Mouse (Mus musculus): ENCODE data around the gene Mitf.

Mitf gene

GRCm38 (mm10) chr6:97806781-97807743 lies at the start of gene Mitf:
Gene Mitf (plus strand): TSS chr6:97807052.
- DNase-seq (ENCODE audit: low read depth in 1 of 2, low spot score in 2 of 2), result peak; percentile 81

GRCm38 (mm10) chr6:97757361-97757760 lies 49.5 kb upstream of the Mitf start:
- no peak for DNase-seq (ENCODE audit: low read depth in 1 of 2, low spot score in 2 of 2)

- DNase-seq (ENCODE audit: low read depth in 1 of 2, low spot score in 2 of 2), result no peak
Measured at GRCm38 (mm10) chr6:97758884-97759283, 48.0 kb upstream of the Mitf start.

- DNase-seq (ENCODE audit: low read depth in 1 of 2, low spot score in 2 of 2), result peak in 1 of 2 experiments; percentile 35
Measured at GRCm38 (mm10) chr6:97759301-97759700, 47.6 kb upstream of the Mitf start.

- no peak for DNase-seq (ENCODE audit: low read depth in 1 of 2, low spot score in 2 of 2)
Measured at GRCm38 (mm10) chr6:97761326-97761725, 45.5 kb upstream of the Mitf start.

GRCm38 (mm10) chr6:97763970-97764369 lies 42.9 kb upstream of the Mitf start:
- no peak for DNase-seq (ENCODE audit: low read depth in 1 of 2, low spot score in 2 of 2)

- no peak for DNase-seq (ENCODE audit: low read depth in 1 of 2, low spot score in 2 of 2)
Measured at GRCm38 (mm10) chr6:97767836-97768235, 39.0 kb upstream of the Mitf start.

GRCm38 (mm10) chr6:97769549-97769948 lies 37.3 kb upstream of the Mitf start:
- DNase-seq (ENCODE audit: low read depth in 1 of 2, low spot score in 2 of 2), result no peak

GRCm38 (mm10) chr6:97781316-97781715 lies 25.5 kb upstream of the Mitf start:
- no peak for DNase-seq (ENCODE audit: low read depth in 1 of 2, low spot score in 2 of 2)

GRCm38 (mm10) chr6:97782291-97782690 lies 24.6 kb upstream of the Mitf start:
- DNase-seq (ENCODE audit: low read depth in 1 of 2, low spot score in 2 of 2), result no peak

- DNase-seq (ENCODE audit: low read depth in 1 of 2, low spot score in 2 of 2), result no peak
Measured at GRCm38 (mm10) chr6:97786871-97787270, 20.0 kb upstream of the Mitf start.

GRCm38 (mm10) chr6:97788361-97788974 lies 18.4 kb upstream of the Mitf start:
- DNase-seq (ENCODE audit: low read depth in 1 of 2, low spot score in 2 of 2), result no peak

- no peak for DNase-seq (ENCODE audit: low read depth in 1 of 2, low spot score in 2 of 2)
Measured at GRCm38 (mm10) chr6:97789700-97790099, 17.2 kb upstream of the Mitf start.

- no peak for DNase-seq (ENCODE audit: low read depth in 1 of 2, low spot score in 2 of 2)
Measured at GRCm38 (mm10) chr6:97792104-97792503, 14.7 kb upstream of the Mitf start.

GRCm38 (mm10) chr6:97795175-97795574 lies 11.7 kb upstream of the Mitf start:
- no peak for DNase-seq (ENCODE audit: low read depth in 1 of 2, low spot score in 2 of 2)

- DNase-seq (ENCODE audit: low read depth in 1 of 2, low spot score in 2 of 2), result no peak
Measured at GRCm38 (mm10) chr6:97800615-97801014, 6.2 kb upstream of the Mitf start.

- no peak for DNase-seq (ENCODE audit: low read depth in 1 of 2, low spot score in 2 of 2)
Measured at GRCm38 (mm10) chr6:97806051-97806450, 801 bp upstream of the Mitf start.

- no peak for DNase-seq (ENCODE audit: low read depth in 1 of 2, low spot score in 2 of 2)
Measured at GRCm38 (mm10) chr6:97814191-97814590, 7.3 kb downstream of the Mitf start.

GRCm38 (mm10) chr6:97815723-97816122 lies 8.9 kb downstream of the Mitf start:
- no peak for DNase-seq (ENCODE audit: low read depth in 1 of 2, low spot score in 2 of 2)

GRCm38 (mm10) chr6:97816806-97817205 lies 10.0 kb downstream of the Mitf start:
- no peak for DNase-seq (ENCODE audit: low read depth in 1 of 2, low spot score in 2 of 2)

GRCm38 (mm10) chr6:97818128-97818527 lies 11.3 kb downstream of the Mitf start:
- no peak for DNase-seq (ENCODE audit: low read depth in 1 of 2, low spot score in 2 of 2)

GRCm38 (mm10) chr6:97818948-97819347 lies 12.1 kb downstream of the Mitf start:
- no peak for DNase-seq (ENCODE audit: low read depth in 1 of 2, low spot score in 2 of 2)

Data from monocyte, adult 2 months (primary cell).